9 mouse cellular contexts compared by ENCODE assay signal in genomic region chr6:126371971-126372370, GRCm38 (mm10).
DNase-seq lines count a peak whose midpoint lies in the region; ATAC-seq and TF ChIP-seq lines count a peak whose summit lies in the region.
"Had no signal": no experiment of that assay in that cellular context is flagged by ENCODE, and none has a peak within 500 bp of the region (broad histone marks: within the 10 kb centered on the region; RNA-seq: fewer than 3 reads in every experiment).

No protein-coding gene starts in this region.

- 44% methylated on average over 5 of the region's 5 CpGs for WGBS in thymus, adult 2 months

- DNase-seq in cerebellum, adult 11 months = peak; percentile 28
- DNase-seq in cerebellum, adult 9-11 months = no peak
- peak; percentile 6 for DNase-seq in thymus, postnatal 14 days
- DNase-seq in thymus, adult 2 months = no peak
- peak; percentile 82 for DNase-seq in kidney, postnatal 10 days
- DNase-seq in lung, postnatal 36 days = peak; percentile 45

- no peak for ATAC-seq in inflammation-experienced regulatory T-cells, adult 6 months

- no peaks in the 10 kb centered on the region for H3K27me3 ChIP-seq in thymus, adult 2 months (ENCODE audit: control insufficient read depth, insufficient read depth, low read length)

- H3K4me1 ChIP-seq in thymus, adult 2 months (replicated peaks; ENCODE audit: control insufficient read depth, insufficient read depth, low read length) = no peaks in the 10 kb centered on the region
- H3K4me1 ChIP-seq in embryonic fibroblast, embryonic 13.5 days (ENCODE audit: control insufficient read depth, insufficient read depth, low read length) = peaks cover 2% of the 10 kb centered on the region; the same call in 1 of the 2 replicates

- H3K4me3 ChIP-seq in thymus, adult 2 months (ENCODE audit: control insufficient read depth, insufficient read depth, low read length) = no peak overlapping the region
- H3K4me3 ChIP-seq in embryonic fibroblast, embryonic 13.5 days (ENCODE audit: insufficient read depth, low read length) = no peak overlapping the region
- H3K4me3 ChIP-seq: heart, embryonic 13.5 days had no signal

- TF ChIP-seq POLR2A in thymus, adult 2 months (IDR thresholded peaks at IDR 0.05; ENCODE audit: control insufficient read depth, extremely low read depth, insufficient read depth, low read length, poor library complexity) = no peak
- TF ChIP-seq POLR2A in embryonic fibroblast, embryonic 13.5 days (IDR thresholded peaks at IDR 0.05; ENCODE audit: low read depth, low read length) = no peak

- no peak overlapping the region for H3K27ac ChIP-seq in thymus, adult 2 months (ENCODE audit: control insufficient read depth, insufficient read depth, low read length)
- H3K27ac ChIP-seq in embryonic fibroblast, embryonic 13.5 days (ENCODE audit: insufficient read depth, low read length) = no peak overlapping the region
- H3K27ac ChIP-seq: heart, embryonic 13.5 days had no signal

- no peak for TF ChIP-seq CTCF in thymus, adult 2 months (IDR thresholded peaks at IDR 0.05; ENCODE audit: borderline replicate concordance, control insufficient read depth, extremely low read depth, insufficient read depth, low read length, poor library complexity)
- TF ChIP-seq CTCF in embryonic fibroblast, embryonic 13.5 days (IDR thresholded peaks at IDR 0.05; ENCODE audit: borderline replicate concordance, insufficient read depth, low read length) = peak; percentile 86; the same call in 1 of the 2 replicates

- H3K36me3 ChIP-seq in thymus, adult 2 months (ENCODE audit: control insufficient read depth, insufficient read depth, low read length) = no peaks in the 10 kb centered on the region
- H3K36me3 ChIP-seq: heart, embryonic 13.5 days had no signal

Comparison
In these comparisons a context has a peak if more than half of its experiments do, and no peak if none do; other contexts are left out.
1. DNase-seq: peak in cerebellum, adult 11 months (single experiment), thymus, postnatal 14 days (single experiment), kidney, postnatal 10 days (single experiment) and lung, postnatal 36 days (single experiment); none in cerebellum, adult 9-11 months (single experiment) and thymus, adult 2 months (single experiment).